8 mouse cellular contexts compared by ENCODE assay signal in genomic region chr8:80611441-80611751, GRCm38 (mm10). TPM values are rescaled to one million over a fixed set of nuclear protein-coding genes. Genes with fewer than 3 reads are reported as not detected.
DNase-seq lines count a peak whose midpoint lies in the region; ATAC-seq lines count a peak whose summit lies in the region.
"Had no signal": no experiment of that assay in that cellular context is flagged by ENCODE, and none has a peak within 500 bp of the region (broad histone marks: within the 10 kb centered on the region; RNA-seq: fewer than 3 reads in every experiment).

No protein-coding gene starts in this region.

- no peak for DNase-seq in lung, postnatal 36 days
- peak; percentile 54 for DNase-seq in forebrain, embryonic 11.5 days (ENCODE audit: low spot score)
- DNase-seq in thymus, postnatal 10 days (ENCODE audit: low spot score in 2 of 2) = no peak
- DNase-seq in ovary, postnatal 10 days (ENCODE audit: low spot score) = no peak
- DNase-seq: kidney, adult 18-20 months had no signal

- peak overlapping the region; percentile 20 for H3K4me3 ChIP-seq in lung, embryonic 15.5 days
- H3K4me3 ChIP-seq in forebrain, embryonic 11.5 days (ENCODE audit: low read depth, low read length) = peak overlapping the region; percentile 11; the same call in 1 of the 2 replicates
- peak overlapping the region; percentile 31 for H3K4me3 ChIP-seq in limb, embryonic 12.5 days (replicated peaks)
- H3K4me3 ChIP-seq in stomach, embryonic 15.5 days (replicated peaks) = peak overlapping the region; percentile 5; the same call in 1 of the 2 replicates

- ATAC-seq in lung, embryonic 15.5 days (ENCODE audit: borderline replicate concordance, extremely low read depth, low FRiP score, low TSS enrichment) = no peak
- ATAC-seq in forebrain, embryonic 11.5 days (replicated peaks; ENCODE audit: low FRiP score) = no peak
- ATAC-seq in limb, embryonic 12.5 days (ENCODE audit: insufficient number of reproducible peaks, insufficient read depth, low FRiP score, low TSS enrichment, low read depth) = no peak
- no peak for ATAC-seq in stomach, embryonic 15.5 days (ENCODE audit: insufficient read depth, low FRiP score, low read depth)

- H3K4me2 ChIP-seq in lung, embryonic 15.5 days = peak overlapping the region; percentile 44
- H3K4me2 ChIP-seq in forebrain, embryonic 11.5 days (ENCODE audit: low read depth, low read length, severe bottlenecking) = peak overlapping the region; percentile 42; the same call in 1 of the 2 replicates
- peak overlapping the region; percentile 58 for H3K4me2 ChIP-seq in limb, embryonic 12.5 days
- H3K4me2 ChIP-seq in stomach, embryonic 15.5 days = peak overlapping the region; percentile 43

- no peak overlapping the region for H3K27ac ChIP-seq in lung, embryonic 15.5 days
- no peak overlapping the region for H3K27ac ChIP-seq in forebrain, embryonic 11.5 days (ENCODE audit: low read depth, low read length)
- no peak overlapping the region for H3K27ac ChIP-seq in limb, embryonic 12.5 days
- H3K27ac ChIP-seq in stomach, embryonic 15.5 days = no peak overlapping the region

- 6% methylated on average over 12 of the region's 12 CpGs for WGBS in lung, embryonic 15.5 days
- WGBS in forebrain, embryonic 11.5 days = 4% methylated on average over 12 of the region's 12 CpGs
- WGBS in limb, embryonic 12.5 days = 6% methylated on average over 12 of the region's 12 CpGs
- WGBS in stomach, embryonic 15.5 days = 8% methylated on average over 12 of the region's 12 CpGs

- peaks cover 20% of the 10 kb centered on the region for H3K27me3 ChIP-seq in lung, embryonic 15.5 days
- peaks cover 18% of the 10 kb centered on the region for H3K27me3 ChIP-seq in forebrain, embryonic 11.5 days (ENCODE audit: control insufficient read depth, insufficient read depth, low read length)
- peaks cover 37% of the 10 kb centered on the region for H3K27me3 ChIP-seq in limb, embryonic 12.5 days
- H3K27me3 ChIP-seq in stomach, embryonic 15.5 days (replicated peaks) = peaks cover 22% of the 10 kb centered on the region

- no peaks in the 10 kb centered on the region for H3K9me3 ChIP-seq in lung, embryonic 15.5 days
- H3K9me3 ChIP-seq in forebrain, embryonic 11.5 days (ENCODE audit: control insufficient read depth, low read length) = no peaks in the 10 kb centered on the region
- H3K9me3 ChIP-seq in limb, embryonic 12.5 days = no peaks in the 10 kb centered on the region
- H3K9me3 ChIP-seq in stomach, embryonic 15.5 days = no peaks in the 10 kb centered on the region

- H3K36me3 ChIP-seq in lung, embryonic 15.5 days = no peaks in the 10 kb centered on the region
- no peaks in the 10 kb centered on the region for H3K36me3 ChIP-seq in forebrain, embryonic 11.5 days (ENCODE audit: control insufficient read depth, insufficient read depth, low read length)
- H3K36me3 ChIP-seq in limb, embryonic 12.5 days = no peaks in the 10 kb centered on the region
- H3K36me3 ChIP-seq in stomach, embryonic 15.5 days = no peaks in the 10 kb centered on the region

- H3K9ac ChIP-seq in lung, embryonic 15.5 days = no peak overlapping the region
- no peak overlapping the region for H3K9ac ChIP-seq in forebrain, embryonic 11.5 days (ENCODE audit: low read length)
- H3K9ac ChIP-seq in limb, embryonic 12.5 days (replicated peaks) = no peak overlapping the region
- no peak overlapping the region for H3K9ac ChIP-seq in stomach, embryonic 15.5 days

- H3K4me1 ChIP-seq in lung, embryonic 15.5 days = no peaks in the 10 kb centered on the region
- peaks cover 5% of the 10 kb centered on the region; the same call in 1 of the 2 replicates for H3K4me1 ChIP-seq in forebrain, embryonic 11.5 days (replicated peaks; ENCODE audit: control insufficient read depth, insufficient read depth, low read length)
- peaks cover 13% of the 10 kb centered on the region for H3K4me1 ChIP-seq in limb, embryonic 12.5 days (replicated peaks)
- peaks cover 4% of the 10 kb centered on the region; the same call in 1 of the 2 replicates for H3K4me1 ChIP-seq in stomach, embryonic 15.5 days

RNA-seq across cellular contexts. Expression of gene Frem3, which starts 0.5 kb away (rescaled TPM):
- 0.11 and 0.19 TPM in 2 replicates for polyA plus RNA-seq in lung, embryonic 15.5 days (2015; fragmentation: Nextera tagmentation; extraction: Ambion mirVana)
- polyA plus RNA-seq in forebrain, embryonic 11.5 days (2014; fragmentation: Nextera tagmentation; extraction: Ambion mirVana) = not detected in 2 replicates
- polyA plus RNA-seq in limb, embryonic 12.5 days (2016; fragmentation: Nextera tagmentation; extraction: Ambion mirVana) = 0.04 TPM in 1 of 2 replicates, not detected in the other
- 0.08 and 0.14 TPM in 2 replicates for polyA plus RNA-seq in stomach, embryonic 15.5 days (2015; fragmentation: Nextera tagmentation; extraction: Ambion mirVana)
